Mouse (Mus musculus): ENCODE measurements around the gene Zfand5. TPM values are rescaled to one million over a fixed set of nuclear protein-coding genes. Genes with fewer than 3 reads are reported as not detected.
"Not testable (repeated sequence)": the region's sequence is repeated elsewhere in the genome, so short reads cannot be mapped to it uniquely, and the experiment has no call there.

Gene Zfand5
- polyA plus RNA-seq (2014; fragmentation: Nextera tagmentation; extraction: Ambion mirVana), result 125 and 129 TPM in 2 replicates

DNA sequence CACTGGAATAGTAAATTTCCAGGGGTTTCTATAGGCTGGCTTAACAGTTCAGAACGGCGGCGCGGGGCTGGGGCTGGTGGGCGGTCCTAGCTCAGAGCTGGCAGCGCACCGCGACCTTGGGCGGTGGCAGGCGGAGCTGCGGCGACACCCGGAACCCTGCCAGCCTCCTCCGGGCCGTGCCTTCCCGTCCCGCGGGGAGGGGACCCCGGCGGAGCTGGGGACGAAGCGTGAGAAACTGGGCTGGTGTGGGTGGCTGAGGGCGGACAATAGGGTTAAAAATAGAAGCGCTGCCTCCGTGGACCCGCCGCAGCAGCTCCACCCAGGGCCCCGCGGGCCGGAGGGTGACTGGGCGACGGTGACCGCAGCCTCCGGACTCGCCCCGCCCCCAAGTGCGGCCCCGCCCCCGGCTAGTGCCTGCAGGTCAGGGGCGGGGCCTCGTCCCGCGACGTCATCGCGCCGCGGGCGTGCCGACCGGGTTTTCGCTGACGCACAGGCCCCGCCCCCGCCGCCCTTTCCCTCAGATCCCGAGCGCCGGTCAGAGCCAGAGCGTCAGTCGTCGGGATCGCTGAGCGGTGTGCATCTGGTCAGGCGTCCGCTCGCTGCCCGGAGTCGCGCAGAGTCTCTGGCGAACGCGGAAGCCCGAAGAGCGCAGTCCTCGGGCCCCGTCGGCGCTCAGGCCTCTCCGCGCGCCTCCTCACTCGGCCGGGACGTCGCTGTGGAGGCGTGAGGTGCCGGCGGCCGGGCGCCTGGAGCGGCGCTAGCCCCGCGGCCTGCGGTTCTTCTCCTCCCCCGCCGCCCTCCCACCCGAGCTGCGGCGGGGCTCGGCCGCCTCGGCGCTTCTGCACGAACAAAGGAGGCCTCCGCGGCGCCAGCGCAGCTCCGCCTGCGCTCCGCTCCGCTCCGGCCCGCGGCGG lies at the start of gene Zfand5:
Gene Zfand5 (plus strand): TSS at position 538 of the 914 bp plus-strand sequence.
- Histone ChIP-seq H3K36me3 (ENCODE audit: control insufficient read depth, insufficient read depth, low read length) (peaks cover 8% of the 10 kb centered on the region), H3K9ac (ENCODE audit: low read length) (peak within 1 kb of the TSS; percentile 100), H3K4me2 (ENCODE audit: low read length) (peak within 1 kb of the TSS; percentile 85), H3K9me3 (ENCODE audit: control insufficient read depth, low read length) (no peaks in the 10 kb centered on the region), H3K27ac (replicated peaks in 1 of 2; ENCODE audit: control insufficient read depth in 1 of 2, insufficient read depth in 1 of 2, low read depth in 2 of 2, low read length in 2 of 2) (peak within 1 kb of the TSS; percentile 97 to 100), H3K27me3 (ENCODE audit: control insufficient read depth, insufficient read depth, low read length) (no peaks in the 10 kb centered on the region), H3K4me1 (ENCODE audit: control insufficient read depth in 2 of 2, insufficient read depth in 2 of 2, low read length in 2 of 2) (peaks cover 0 to 12% of the 10 kb centered on the region in 2 experiments; a peak in 1 of 4 replicates), H3K4me3 (ENCODE audit: control insufficient read depth in 1 of 2, insufficient read depth in 1 of 2, low read depth in 1 of 2, low read length in 2 of 2) (peak within 1 kb of the TSS; percentile 92 to 97)
- peak; percentile 93 for ATAC-seq (ENCODE audit: insufficient number of reproducible peaks, insufficient read depth, low FRiP score, low read depth)
- under 1% methylated on average over 89 of the region's 118 CpGs for WGBS

GRCm38 (mm10) chr19:21227131-21227530 lies 44.9 kb upstream of the Zfand5 start:
- no peak overlapping the region for H3K27ac ChIP-seq (replicated peaks in 1 of 2; ENCODE audit: control insufficient read depth in 1 of 2, insufficient read depth in 1 of 2, low read depth in 2 of 2, low read length in 2 of 2)
- H3K4me1 ChIP-seq (ENCODE audit: control insufficient read depth in 2 of 2, insufficient read depth in 2 of 2, low read length in 2 of 2), result no peaks in the 10 kb centered on the region
- no peaks in the 10 kb centered on the region for H3K36me3 ChIP-seq (ENCODE audit: control insufficient read depth, insufficient read depth, low read length)
- H3K9ac ChIP-seq (ENCODE audit: low read length), result no peak overlapping the region
- WGBS, result 71% methylated on average over 4 of the region's 4 CpGs
- no peak for ATAC-seq (ENCODE audit: insufficient number of reproducible peaks, insufficient read depth, low FRiP score, low read depth)
- no peaks in the 10 kb centered on the region for H3K27me3 ChIP-seq (ENCODE audit: control insufficient read depth, insufficient read depth, low read length)
- H3K9me3 ChIP-seq (ENCODE audit: control insufficient read depth, low read length), result no peaks in the 10 kb centered on the region
- H3K4me2 ChIP-seq (ENCODE audit: low read length), result no peak overlapping the region
- no peak overlapping the region for H3K4me3 ChIP-seq (ENCODE audit: control insufficient read depth in 1 of 2, insufficient read depth in 1 of 2, low read depth in 1 of 2, low read length in 2 of 2)

DNA sequence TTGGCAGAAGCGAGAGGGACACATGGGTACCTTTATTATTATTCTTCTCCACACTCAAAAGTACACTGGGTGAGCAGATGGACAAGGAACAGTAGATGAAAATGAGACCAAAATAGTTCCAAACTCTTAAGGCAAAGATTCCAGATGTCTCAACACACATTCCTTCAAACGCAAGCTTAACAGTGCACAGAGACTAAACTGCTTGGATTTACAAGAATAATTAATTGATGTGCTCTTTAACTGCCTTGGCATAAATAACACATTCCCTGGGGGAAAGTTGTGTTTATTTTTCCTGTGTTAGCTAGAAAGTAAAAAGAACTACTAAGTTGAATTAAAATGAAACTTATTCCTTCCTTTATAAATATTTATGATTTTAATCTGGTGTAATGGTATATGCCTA lies 44.3 kb upstream of the Zfand5 start:
- H3K27me3 ChIP-seq (ENCODE audit: control insufficient read depth, insufficient read depth, low read length), result no peaks in the 10 kb centered on the region
- ATAC-seq (ENCODE audit: insufficient number of reproducible peaks, insufficient read depth, low FRiP score, low read depth), result no peak
- no peak overlapping the region for H3K9ac ChIP-seq (ENCODE audit: low read length)
- H3K9me3 ChIP-seq (ENCODE audit: control insufficient read depth, low read length), result no peaks in the 10 kb centered on the region
- H3K4me3 ChIP-seq (ENCODE audit: control insufficient read depth in 1 of 2, insufficient read depth in 1 of 2, low read depth in 1 of 2, low read length in 2 of 2), result no peak overlapping the region
- 65% methylated on average over 2 of the region's 2 CpGs for WGBS
- H3K27ac ChIP-seq (replicated peaks in 1 of 2; ENCODE audit: control insufficient read depth in 1 of 2, insufficient read depth in 1 of 2, low read depth in 2 of 2, low read length in 2 of 2), result no peak overlapping the region
- no peaks in the 10 kb centered on the region for H3K36me3 ChIP-seq (ENCODE audit: control insufficient read depth, insufficient read depth, low read length)
- H3K4me1 ChIP-seq (ENCODE audit: control insufficient read depth in 2 of 2, insufficient read depth in 2 of 2, low read length in 2 of 2), result no peaks in the 10 kb centered on the region
- no peak overlapping the region for H3K4me2 ChIP-seq (ENCODE audit: low read length)

- not testable (repeated sequence) for H3K36me3 ChIP-seq (ENCODE audit: control insufficient read depth, insufficient read depth, low read length); H3K4me2 ChIP-seq (ENCODE audit: low read length); H3K9me3 ChIP-seq (ENCODE audit: control insufficient read depth, low read length); H3K4me3 ChIP-seq (ENCODE audit: control insufficient read depth in 1 of 2, insufficient read depth in 1 of 2, low read depth in 1 of 2, low read length in 2 of 2); H3K27ac ChIP-seq (replicated peaks in 1 of 2; ENCODE audit: control insufficient read depth in 1 of 2, insufficient read depth in 1 of 2, low read depth in 2 of 2, low read length in 2 of 2); H3K9ac ChIP-seq (ENCODE audit: low read length); ATAC-seq (ENCODE audit: insufficient number of reproducible peaks, insufficient read depth, low FRiP score, low read depth); H3K4me1 ChIP-seq (ENCODE audit: control insufficient read depth in 2 of 2, insufficient read depth in 2 of 2, low read length in 2 of 2); H3K27me3 ChIP-seq (ENCODE audit: control insufficient read depth, insufficient read depth, low read length)
- 65% methylated on average over 2 of the region's 2 CpGs for WGBS
Measured at GRCm38 (mm10) chr19:21248730-21249129, 23.3 kb upstream of the Zfand5 start.

- H3K9ac ChIP-seq (ENCODE audit: low read length), result no peak overlapping the region
- no peak for ATAC-seq (ENCODE audit: insufficient number of reproducible peaks, insufficient read depth, low FRiP score, low read depth)
- H3K27ac ChIP-seq (replicated peaks in 1 of 2; ENCODE audit: control insufficient read depth in 1 of 2, insufficient read depth in 1 of 2, low read depth in 2 of 2, low read length in 2 of 2), result no peak overlapping the region
- no peak overlapping the region for H3K4me3 ChIP-seq (ENCODE audit: control insufficient read depth in 1 of 2, insufficient read depth in 1 of 2, low read depth in 1 of 2, low read length in 2 of 2)
- no peaks in the 10 kb centered on the region for H3K9me3 ChIP-seq (ENCODE audit: control insufficient read depth, low read length)
- no peak overlapping the region for H3K4me2 ChIP-seq (ENCODE audit: low read length)
- no peaks in the 10 kb centered on the region for H3K36me3 ChIP-seq (ENCODE audit: control insufficient read depth, insufficient read depth, low read length)
- 87% methylated on average over 2 of the region's 2 CpGs for WGBS
- no peaks in the 10 kb centered on the region for H3K27me3 ChIP-seq (ENCODE audit: control insufficient read depth, insufficient read depth, low read length)
- no peaks in the 10 kb centered on the region for H3K4me1 ChIP-seq (ENCODE audit: control insufficient read depth in 2 of 2, insufficient read depth in 2 of 2, low read length in 2 of 2)
Measured at GRCm38 (mm10) chr19:21253846-21254245, 18.2 kb upstream of the Zfand5 start.

- Histone ChIP-seq H3K36me3 (ENCODE audit: control insufficient read depth, insufficient read depth, low read length) (no peaks in the 10 kb centered on the region), H3K4me3 (ENCODE audit: control insufficient read depth in 1 of 2, insufficient read depth in 1 of 2, low read depth in 1 of 2, low read length in 2 of 2) (no peak overlapping the region), H3K27me3 (ENCODE audit: control insufficient read depth, insufficient read depth, low read length) (no peaks in the 10 kb centered on the region), H3K27ac (replicated peaks in 1 of 2; ENCODE audit: control insufficient read depth in 1 of 2, insufficient read depth in 1 of 2, low read depth in 2 of 2, low read length in 2 of 2) (no peak overlapping the region), H3K9me3 (ENCODE audit: control insufficient read depth, low read length) (no peaks in the 10 kb centered on the region), H3K4me2 (ENCODE audit: low read length) (no peak overlapping the region), H3K4me1 (ENCODE audit: control insufficient read depth in 2 of 2, insufficient read depth in 2 of 2, low read length in 2 of 2) (no peaks in the 10 kb centered on the region), H3K9ac (ENCODE audit: low read length) (no peak overlapping the region)
- 75% methylated on average over 3 of the region's 3 CpGs for WGBS
- ATAC-seq (ENCODE audit: insufficient number of reproducible peaks, insufficient read depth, low FRiP score, low read depth), result no peak
Measured at GRCm38 (mm10) chr19:21255920-21256319, 16.2 kb upstream of the Zfand5 start.

GRCm38 (mm10) chr19:21259453-21259852 lies 12.6 kb upstream of the Zfand5 start:
- WGBS, result 70% methylated on average over 2 of the region's 2 CpGs
- no peaks in the 10 kb centered on the region for H3K36me3 ChIP-seq (ENCODE audit: control insufficient read depth, insufficient read depth, low read length)
- no peak overlapping the region for H3K4me3 ChIP-seq (ENCODE audit: control insufficient read depth in 1 of 2, insufficient read depth in 1 of 2, low read depth in 1 of 2, low read length in 2 of 2)
- H3K4me2 ChIP-seq (ENCODE audit: low read length), result no peak overlapping the region
- no peaks in the 10 kb centered on the region for H3K4me1 ChIP-seq (ENCODE audit: control insufficient read depth in 2 of 2, insufficient read depth in 2 of 2, low read length in 2 of 2)
- H3K9ac ChIP-seq (ENCODE audit: low read length), result no peak overlapping the region
- H3K27me3 ChIP-seq (ENCODE audit: control insufficient read depth, insufficient read depth, low read length), result no peaks in the 10 kb centered on the region
- no peaks in the 10 kb centered on the region for H3K9me3 ChIP-seq (ENCODE audit: control insufficient read depth, low read length)
- H3K27ac ChIP-seq (replicated peaks in 1 of 2; ENCODE audit: control insufficient read depth in 1 of 2, insufficient read depth in 1 of 2, low read depth in 2 of 2, low read length in 2 of 2), result no peak overlapping the region
- ATAC-seq (ENCODE audit: insufficient number of reproducible peaks, insufficient read depth, low FRiP score, low read depth), result no peak

Measured in heart, embryonic 14.5 days (tissue).